Comparison of ENCODE assay signal across 15 mouse cellular contexts in the genomic region with DNA sequence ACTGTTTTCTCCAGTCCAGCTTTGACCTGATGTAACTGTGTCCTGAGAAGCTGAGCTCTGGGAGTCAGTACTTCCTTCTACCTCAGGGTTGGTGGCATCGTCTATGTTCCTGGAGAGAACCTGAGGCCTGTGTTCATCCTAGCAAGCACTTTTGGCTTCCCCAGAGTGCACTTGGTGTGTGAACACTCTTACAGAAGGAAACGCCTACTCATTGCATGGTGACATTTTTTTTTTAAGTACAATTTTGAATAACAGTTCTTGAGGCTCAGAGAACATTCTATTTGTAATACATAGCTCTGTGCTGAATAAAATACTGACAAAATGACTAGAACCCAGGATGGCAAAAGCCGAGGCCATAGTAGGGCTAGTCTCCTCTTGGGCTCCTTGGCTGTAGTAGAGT. TPM values are rescaled to one million over a fixed set of nuclear protein-coding genes. Genes with fewer than 3 reads are reported as not detected.
"Had no signal": no experiment of that assay in that cellular context is flagged by ENCODE, and none has a peak within 500 bp of the region (broad histone marks: within the 10 kb centered on the region; RNA-seq: fewer than 3 reads in every experiment).

No protein-coding gene starts in this region.

- ATAC-seq: inflammation-experienced regulatory T-cells, adult 6 months; intestine, embryonic 16.5 days had no signal

- DNase-seq: kidney, adult 18-20 months; kidney, adult 9 months; kidney, postnatal 14 days; kidney, postnatal 4 days; liver, embryonic 13.5 days; lung, adult 2 months; lung, postnatal 14 days; lung, postnatal 4 days; midbrain, embryonic 14.5 days; spleen, adult 18-20 months; thymus, adult 18-20 months; thymus, postnatal 36 days had no signal

RNA-seq across cellular contexts. Expression of a gene that starts 42.5 kb away (rescaled TPM):
- total RNA-seq: liver, adult 2 months had no signal
